Mouse (Mus musculus): ENCODE measurements at regions not wholly inside any gene's neighbourhood (a gene's known extent, or its start where the extent isn't known, plus 50 kb on each side); places are given as distances from the start of the nearest gene placed in this dataset.

- DNase-seq (ENCODE audit: low spot score in 2 of 2) = no peak
Observed at GRCm38 (mm10) chr14:76188105-76188645, 77.5 kb downstream of the Nufip1 start.

- no peak for DNase-seq (ENCODE audit: low spot score in 2 of 2)
Observed at GRCm38 (mm10) chr14:76195324-76195723, 84.6 kb downstream of the Nufip1 start.

- DNase-seq (ENCODE audit: low spot score in 2 of 2) = no peak
Observed at GRCm38 (mm10) chr14:76197357-76197756, 86.7 kb downstream of the Nufip1 start.

GRCm38 (mm10) chr14:76198406-76198805 is 87.7 kb downstream of the Nufip1 start:
- DNase-seq (ENCODE audit: low spot score in 2 of 2) = no peak

- no peak for DNase-seq (ENCODE audit: low spot score in 2 of 2)
Observed at GRCm38 (mm10) chr14:76202595-76202994, 91.9 kb downstream of the Nufip1 start.

- DNase-seq (ENCODE audit: low spot score in 2 of 2) = no peak
Observed at GRCm38 (mm10) chr14:76203135-76203534, 92.4 kb downstream of the Nufip1 start.

- no peak for DNase-seq (ENCODE audit: low spot score in 2 of 2)
Observed at GRCm38 (mm10) chr14:76216446-76217177, 105.9 kb downstream of the Nufip1 start.

GRCm38 (mm10) chr14:76217178-76217500 is 106.4 kb downstream of the Nufip1 start:
- peak in 1 of 2 experiments; percentile 45 for DNase-seq (ENCODE audit: low spot score in 2 of 2)

- DNase-seq (ENCODE audit: low spot score in 2 of 2) = no peak
Observed at GRCm38 (mm10) chr14:76217571-76218256, 107.0 kb downstream of the Nufip1 start.

- DNase-seq (ENCODE audit: low spot score in 2 of 2) = no peak
Observed at GRCm38 (mm10) chr14:76220952-76221351, 110.3 kb downstream of the Nufip1 start.

GRCm38 (mm10) chr14:76221617-76222319 is 111.1 kb downstream of the Nufip1 start:
- DNase-seq (ENCODE audit: low spot score in 2 of 2) = no peak

- DNase-seq (ENCODE audit: low spot score in 2 of 2) = no peak
Observed at GRCm38 (mm10) chr14:76222320-76222626, 111.6 kb downstream of the Nufip1 start.

- DNase-seq (ENCODE audit: low spot score in 2 of 2) = no peak
Observed at GRCm38 (mm10) chr14:76223036-76223650, 112.5 kb downstream of the Nufip1 start.

- DNase-seq (ENCODE audit: low spot score in 2 of 2) = no peak
Observed at GRCm38 (mm10) chr14:76223903-76224302, 113.2 kb downstream of the Nufip1 start.

GRCm38 (mm10) chr14:76225532-76225931 is 114.8 kb downstream of the Nufip1 start:
- DNase-seq (ENCODE audit: low spot score in 2 of 2) = no peak

- no peak for DNase-seq (ENCODE audit: low spot score in 2 of 2)
Observed at GRCm38 (mm10) chr14:76226621-76227297, 116.1 kb downstream of the Nufip1 start.

GRCm38 (mm10) chr14:76228968-76229555 is 118.4 kb downstream of the Nufip1 start:
- no peak for DNase-seq (ENCODE audit: low spot score in 2 of 2)

- DNase-seq (ENCODE audit: low spot score in 2 of 2) = no peak
Observed at GRCm38 (mm10) chr14:76239856-76240493, 129.3 kb downstream of the Nufip1 start.

- DNase-seq (ENCODE audit: low spot score in 2 of 2) = no peak
Observed at GRCm38 (mm10) chr14:76243581-76244337, 133.1 kb downstream of the Nufip1 start.

All from spleen, postnatal 10 days (tissue).